ENCODE assay signal across 9 mouse cellular contexts in the genomic region with DNA sequence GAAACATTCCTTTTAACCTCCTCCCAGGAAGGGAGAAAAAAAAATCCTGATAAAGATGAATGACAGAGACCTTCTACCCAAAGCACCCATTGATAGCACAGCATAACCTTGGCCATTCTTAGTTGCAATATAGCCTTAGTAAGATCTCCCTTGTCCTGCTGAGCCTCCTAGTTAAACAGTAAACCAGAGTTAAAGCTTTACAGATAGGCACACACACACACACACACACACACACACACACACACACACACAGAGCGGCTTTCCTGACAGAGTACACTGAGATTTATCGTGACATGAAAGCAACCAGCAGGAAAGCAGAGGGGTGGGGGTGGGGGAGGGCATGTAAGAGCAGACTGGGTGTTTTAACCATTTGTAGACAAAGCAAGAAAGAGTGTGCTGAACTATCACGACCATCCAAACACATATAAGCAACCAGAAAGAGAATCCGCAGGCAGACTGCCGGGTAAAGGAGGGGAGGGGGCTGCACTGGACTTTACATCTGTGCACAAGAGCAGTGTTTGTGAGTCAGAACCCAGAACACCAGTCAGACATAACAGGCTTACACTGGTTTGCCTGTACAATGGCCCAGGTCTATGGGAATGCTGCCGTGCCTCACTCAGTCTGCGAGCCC. TPM values are rescaled to one million over a fixed set of nuclear protein-coding genes. Genes with fewer than 3 reads are reported as not detected.
A peak's percentile ranks its signal among the peaks of the same experiment; 100 is the strongest.
DNase-seq lines count a peak whose midpoint lies in the region; ATAC-seq and TF ChIP-seq lines count a peak whose summit lies in the region.
"Had no signal": no experiment of that assay in that cellular context is flagged by ENCODE, and none has a peak within 500 bp of the region (broad histone marks: within the 10 kb centered on the region; RNA-seq: fewer than 3 reads in every experiment).

No protein-coding gene starts in this region.

- peak overlapping the region; percentile 30 for H3K4me2 ChIP-seq in kidney, postnatal 0 days (ENCODE audit: low read length)
- H3K4me2 ChIP-seq in midbrain, embryonic 14.5 days (ENCODE audit: low read length) = peak overlapping the region; percentile 23; the same call in 1 of the 2 replicates

- no peaks in the 10 kb centered on the region for H3K9me3 ChIP-seq in kidney, postnatal 0 days (replicated peaks; ENCODE audit: low read length)
- no peaks in the 10 kb centered on the region for H3K9me3 ChIP-seq in midbrain, embryonic 14.5 days (ENCODE audit: control insufficient read depth, low read length)

- peak; percentile 84 for ATAC-seq in kidney, postnatal 0 days (replicated peaks; ENCODE audit: low FRiP score, low read depth)
- ATAC-seq in midbrain, embryonic 14.5 days (ENCODE audit: low FRiP score, low TSS enrichment) = peak; percentile 62

- peak; percentile 45 for DNase-seq in adrenal gland, postnatal 10 days
- DNase-seq in adrenal gland, adult 18-20 months (ENCODE audit: low spot score in 2 of 2) = no peak
- DNase-seq in kidney, postnatal 0 days (ENCODE audit: low spot score) = peak; percentile 80
- peak; percentile 66 for DNase-seq in midbrain, embryonic 14.5 days
- DNase-seq in left cerebral cortex, adult 8-10 months (ENCODE audit: low spot score in 2 of 2) = no peak
- no peak for DNase-seq in gastrocnemius, postnatal 36 days
- DNase-seq in left cerebral cortex, adult 11 months (ENCODE audit: low spot score) = no peak
- DNase-seq: right cerebral cortex, postnatal 4 days had no signal

- peak overlapping the region; percentile 37 for H3K27ac ChIP-seq in embryonic fibroblast, embryonic 13.5 days (ENCODE audit: insufficient read depth, low read length)
- peak overlapping the region; percentile 78 for H3K27ac ChIP-seq in kidney, postnatal 0 days
- peak overlapping the region; percentile 33 for H3K27ac ChIP-seq in midbrain, embryonic 14.5 days (replicated peaks; ENCODE audit: low read depth, low read length)

- H3K4me3 ChIP-seq in embryonic fibroblast, embryonic 13.5 days (ENCODE audit: insufficient read depth, low read length) = no peak overlapping the region
- H3K4me3 ChIP-seq in kidney, postnatal 0 days (replicated peaks; ENCODE audit: low read depth, low read length) = no peak overlapping the region
- no peak overlapping the region for H3K4me3 ChIP-seq in midbrain, embryonic 14.5 days (replicated peaks; ENCODE audit: low read depth, low read length)

- no peak for TF ChIP-seq POLR2A in embryonic fibroblast, embryonic 13.5 days (IDR thresholded peaks at IDR 0.05; ENCODE audit: low read depth, low read length)

- intact Hi-C loops in gastrocnemius, postnatal 36 days (cut with DNase I) = no loop called here

- peaks cover 37% of the 10 kb centered on the region for H3K4me1 ChIP-seq in embryonic fibroblast, embryonic 13.5 days (ENCODE audit: control insufficient read depth, insufficient read depth, low read length)
- peaks cover 37% of the 10 kb centered on the region for H3K4me1 ChIP-seq in kidney, postnatal 0 days (replicated peaks; ENCODE audit: insufficient read depth, low read length)
- H3K4me1 ChIP-seq in midbrain, embryonic 14.5 days (ENCODE audit: control insufficient read depth, insufficient read depth, low read length) = peaks cover 24% of the 10 kb centered on the region

- TF ChIP-seq CTCF in embryonic fibroblast, embryonic 13.5 days (IDR thresholded peaks at IDR 0.05; ENCODE audit: borderline replicate concordance, insufficient read depth, low read length) = no peak
- TF ChIP-seq CTCF in kidney, postnatal 0 days (IDR thresholded peaks at IDR 0.05; ENCODE audit: low read depth) = no peak

- no peaks in the 10 kb centered on the region for H3K27me3 ChIP-seq in kidney, postnatal 0 days (ENCODE audit: insufficient read depth, low read length)
- no peaks in the 10 kb centered on the region for H3K27me3 ChIP-seq in midbrain, embryonic 14.5 days (ENCODE audit: control insufficient read depth, insufficient read depth, low read length)

- 6% methylated on average over 7 of the region's 7 CpGs for WGBS in kidney, postnatal 0 days
- WGBS in midbrain, embryonic 14.5 days = 8% methylated on average over 7 of the region's 7 CpGs

- H3K9ac ChIP-seq in kidney, postnatal 0 days (ENCODE audit: low read depth, low read length) = no peak overlapping the region
- H3K9ac ChIP-seq in midbrain, embryonic 14.5 days (replicated peaks; ENCODE audit: low read length) = no peak overlapping the region

- no peaks in the 10 kb centered on the region for H3K36me3 ChIP-seq in kidney, postnatal 0 days (ENCODE audit: insufficient read depth, low read length)
- H3K36me3 ChIP-seq in midbrain, embryonic 14.5 days (ENCODE audit: control insufficient read depth, insufficient read depth, low read length) = no peaks in the 10 kb centered on the region

RNA-seq across cellular contexts. Expression of a gene that starts 58.7 kb away (rescaled TPM):
- total RNA-seq in adrenal gland, postnatal 10 days (2021) = 1 to 10 TPM; 3.9 to 6.4 TPM
- 1 to 10 TPM; 2.0 to 4.0 TPM for total RNA-seq in adrenal gland, adult 18-20 months (2021)
- polyA plus RNA-seq in embryonic fibroblast, embryonic 13.5 days (2011; ENCODE audit: insufficient read length, low read depth, missing spikeins) = 195 and 437 TPM in 2 replicates
- polyA plus RNA-seq in kidney, postnatal 0 days (2015; fragmentation: Nextera tagmentation; extraction: Ambion mirVana) = 7.8 and 8.1 TPM in 2 replicates
- 2.4 and 2.6 TPM in 2 replicates for polyA plus RNA-seq in midbrain, embryonic 14.5 days (2014; fragmentation: Nextera tagmentation; extraction: Ambion mirVana)
- under 1 TPM; 0.19 to 0.38 (median 0.23) TPM for total RNA-seq in left cerebral cortex, adult 8-10 months (2022)
- total RNA-seq in gastrocnemius, postnatal 36 days (2021) = not detected

Comparison
In these comparisons a context has a peak if more than half of its experiments do, and no peak if none do; other contexts are left out.
1. DNase-seq: peak in adrenal gland, postnatal 10 days (single experiment), kidney, postnatal 0 days (single experiment) and midbrain, embryonic 14.5 days (single experiment); none in adrenal gland, adult 18-20 months (0 of 2), left cerebral cortex, adult 8-10 months (0 of 2), gastrocnemius, postnatal 36 days (0 of 2) and left cerebral cortex, adult 11 months (single experiment).
2. Peak in every context shown above with its lines, with median percentiles within 50 percentile points of each other: H3K27ac ChIP-seq.